16 mouse cellular contexts compared by ENCODE assay signal in the genomic region with DNA sequence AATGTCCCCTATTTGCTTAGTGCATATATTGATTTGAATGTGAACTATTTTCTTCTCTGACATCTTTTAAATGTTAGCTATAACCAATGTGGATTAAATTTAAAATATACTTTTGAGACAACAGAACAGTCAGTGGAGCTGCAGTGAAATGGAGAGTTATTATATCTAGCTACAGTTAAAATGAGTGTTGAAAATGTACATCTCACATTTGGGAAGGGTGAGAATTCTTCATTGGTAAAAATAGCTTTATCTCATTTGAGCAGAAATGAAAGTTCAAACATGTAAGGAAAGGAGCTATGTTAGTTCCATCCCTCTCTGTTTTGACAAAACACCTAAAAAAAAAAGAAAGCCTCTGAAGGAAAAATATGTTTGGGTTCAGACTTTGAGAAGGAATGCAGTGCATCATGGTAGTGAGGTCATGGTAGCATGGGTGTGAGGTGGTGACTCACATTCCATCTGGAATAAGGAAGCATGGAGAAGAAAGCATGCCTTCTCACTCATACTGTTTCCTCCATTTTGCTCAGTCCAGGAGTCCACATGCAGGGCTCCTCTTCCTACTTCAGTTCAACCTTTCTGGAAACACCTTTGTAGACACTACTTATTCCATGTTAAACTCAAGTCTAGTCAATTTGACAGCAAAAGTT.
DNase-seq lines count a peak whose midpoint lies in the region.
"Had no signal": no experiment of that assay in that cellular context is flagged by ENCODE, and none has a peak within 500 bp of the region (broad histone marks: within the 10 kb centered on the region; RNA-seq: fewer than 3 reads in every experiment).

No protein-coding gene starts in this region.

- peak; percentile 4 to 50 for DNase-seq in frontal cortex, adult 2 months (ENCODE audit: extremely low spot score in 1 of 2, low spot score in 1 of 2)
- no peak for DNase-seq in frontal cortex, postnatal 10 days (ENCODE audit: low spot score in 2 of 2)
- peak; percentile 0 to 2 for DNase-seq in left cerebral cortex, adult 9 months (ENCODE audit: low spot score in 2 of 2)
- DNase-seq in left cerebral cortex, postnatal 10 days (ENCODE audit: extremely low spot score in 1 of 2, low spot score in 2 of 2) = no peak
- peak; percentile 60 for DNase-seq in 3T3-L1 (ENCODE audit: low read depth, low spot score)
- DNase-seq in brain, adult 2 months (ENCODE audit: low read depth, low spot score) = peak; percentile 36
- no peak for DNase-seq in layer of hippocampus, adult 9-10 months (ENCODE audit: low spot score)
- DNase-seq: adrenal gland, adult 8-10 months; adrenal gland, postnatal 36 days; cerebellum, adult 11 months; cerebellum, adult 9-10 months; cerebellum, postnatal 25 days; gastrocnemius, postnatal 10 days; heart, adult 18-20 months; heart, postnatal 10 days; heart, postnatal 4 days had no signal

- intact Hi-C loops in left cerebral cortex, postnatal 10 days (cut with DNase I) = no loop called here

Comparison
In these comparisons a context has a peak if more than half of its experiments do, and no peak if none do; other contexts are left out.
1. DNase-seq: peak in frontal cortex, adult 2 months (2 of 2), left cerebral cortex, adult 9 months (2 of 2), 3T3-L1 (single experiment) and brain, adult 2 months (single experiment); none in frontal cortex, postnatal 10 days (0 of 2), left cerebral cortex, postnatal 10 days (0 of 2) and layer of hippocampus, adult 9-10 months (single experiment).